Mouse (Mus musculus): ENCODE measurements at regions not wholly inside any gene's neighbourhood (a gene's known extent, or its start where the extent isn't known, plus 50 kb on each side); places are given as distances from the start of the nearest gene placed in this dataset.

- no peak for ATAC-seq
- no peak overlapping the region for H3K4me2 ChIP-seq (replicated peaks)
Measured at GRCm38 (mm10) chr6:31614563-31614962, 50.8 kb upstream of the Podxl start.

GRCm38 (mm10) chr6:31613590-31614319 lies 50.0 kb upstream of the Podxl start:
- no peak overlapping the region for H3K4me3 ChIP-seq (replicated peaks)
- no peaks in the 10 kb centered on the region for H3K36me3 ChIP-seq
- no peaks in the 10 kb centered on the region for H3K9me3 ChIP-seq
- H3K9ac ChIP-seq = no peak overlapping the region
- 50% methylated on average over 13 of the region's 13 CpGs for WGBS
- peak; percentile 59 for ATAC-seq
- H3K4me2 ChIP-seq (replicated peaks) = no peak overlapping the region
- H3K27me3 ChIP-seq (replicated peaks) = no peaks in the 10 kb centered on the region
- H3K27ac ChIP-seq = no peak overlapping the region
- H3K4me1 ChIP-seq (replicated peaks) = peaks cover 11% of the 10 kb centered on the region; the same call in 1 of the 2 replicates

More at GRCm38 (mm10) chr6:31614563-31614962, 50.8 kb upstream of the Podxl start:
- no peak overlapping the region for H3K27ac ChIP-seq
- no peaks in the 10 kb centered on the region for H3K27me3 ChIP-seq (replicated peaks)
- H3K36me3 ChIP-seq = no peaks in the 10 kb centered on the region
- no peak overlapping the region for H3K4me3 ChIP-seq (replicated peaks)
- H3K4me1 ChIP-seq (replicated peaks) = peaks cover 11% of the 10 kb centered on the region; the same call in 1 of the 2 replicates
- 93% methylated on average over 4 of the region's 4 CpGs for WGBS
- H3K9me3 ChIP-seq = no peaks in the 10 kb centered on the region
- H3K9ac ChIP-seq = no peak overlapping the region

All from intestine, embryonic 15.5 days (tissue).